Mouse (Mus musculus): ENCODE measurements around the gene Ddc. TPM values are rescaled to one million over a fixed set of nuclear protein-coding genes. Genes with fewer than 3 reads are reported as not detected.

Gene Ddc
- polyA plus RNA-seq, 1 experiment from 2014 or later, result 11.9 TPM

DNA sequence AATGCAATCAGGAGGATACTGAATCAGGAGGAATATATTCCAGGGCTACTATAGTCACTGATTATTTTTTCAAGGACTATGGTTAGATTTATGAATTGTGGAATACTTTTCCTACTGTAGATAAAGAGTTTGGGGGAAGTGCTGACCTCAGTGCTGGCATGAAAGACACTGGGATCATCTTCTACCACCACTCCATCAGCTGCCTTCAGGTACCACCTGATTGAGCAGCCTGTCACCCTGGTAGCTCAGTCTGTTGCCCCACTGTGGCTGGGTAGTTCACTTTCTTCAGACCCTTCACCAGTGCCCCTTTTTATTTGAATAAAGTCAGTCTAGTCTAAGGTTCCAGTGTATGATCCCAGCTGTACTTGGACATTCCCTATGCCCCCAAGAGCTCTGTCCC, 131.2 kb downstream of the Ddc start:
- no peaks in the 10 kb centered on the region for H3K36me3 ChIP-seq (ENCODE audit: control insufficient read depth, insufficient read depth, low read length)
- H3K27ac ChIP-seq (ENCODE audit: low read depth, low read length), result no peak overlapping the region
- H3K9ac ChIP-seq (ENCODE audit: low read depth, low read length), result no peak overlapping the region
- H3K4me3 ChIP-seq (ENCODE audit: low read length), result no peak overlapping the region
- H3K27me3 ChIP-seq (replicated peaks; ENCODE audit: control insufficient read depth, insufficient read depth, low read length), result no peaks in the 10 kb centered on the region
- H3K4me2 ChIP-seq (ENCODE audit: low read length), result no peak overlapping the region
- no peak for ATAC-seq
- H3K4me1 ChIP-seq (ENCODE audit: control insufficient read depth, insufficient read depth, low read depth, low read length), result no peaks in the 10 kb centered on the region
- H3K9me3 ChIP-seq (ENCODE audit: control insufficient read depth, low read length), result no peaks in the 10 kb centered on the region

DNA sequence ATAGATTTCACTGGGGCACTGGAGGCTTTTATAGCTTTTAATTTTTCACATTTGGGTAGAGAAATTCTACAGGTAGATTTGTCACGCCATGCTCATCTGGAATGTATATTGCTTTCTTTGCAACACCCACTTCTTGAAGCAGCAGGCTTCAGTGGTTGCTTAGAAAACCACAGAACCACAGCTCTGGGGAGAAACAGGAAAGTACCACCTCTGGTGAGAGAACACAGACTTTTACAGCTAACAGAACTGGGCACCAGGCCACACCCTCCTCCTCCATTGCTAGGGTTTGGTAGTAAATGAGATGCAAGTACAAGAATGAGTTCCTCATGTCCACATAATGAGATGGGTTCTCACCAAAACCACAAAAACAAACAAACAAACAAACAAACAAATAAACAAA, 131.8 kb downstream of the Ddc start:
- no peaks in the 10 kb centered on the region for H3K36me3 ChIP-seq (ENCODE audit: control insufficient read depth, insufficient read depth, low read length)
- no peaks in the 10 kb centered on the region for H3K9me3 ChIP-seq (ENCODE audit: control insufficient read depth, low read length)
- WGBS, result 87% methylated on average over 1 of the region's 1 CpGs
- no peak overlapping the region for H3K9ac ChIP-seq (ENCODE audit: low read depth, low read length)
- H3K4me1 ChIP-seq (ENCODE audit: control insufficient read depth, insufficient read depth, low read depth, low read length), result no peaks in the 10 kb centered on the region
- ATAC-seq, result no peak
- H3K27me3 ChIP-seq (replicated peaks; ENCODE audit: control insufficient read depth, insufficient read depth, low read length), result no peaks in the 10 kb centered on the region
- no peak overlapping the region for H3K27ac ChIP-seq (ENCODE audit: low read depth, low read length)
- no peak overlapping the region for H3K4me2 ChIP-seq (ENCODE audit: low read length)
- H3K4me3 ChIP-seq (ENCODE audit: low read length), result no peak overlapping the region

DNA sequence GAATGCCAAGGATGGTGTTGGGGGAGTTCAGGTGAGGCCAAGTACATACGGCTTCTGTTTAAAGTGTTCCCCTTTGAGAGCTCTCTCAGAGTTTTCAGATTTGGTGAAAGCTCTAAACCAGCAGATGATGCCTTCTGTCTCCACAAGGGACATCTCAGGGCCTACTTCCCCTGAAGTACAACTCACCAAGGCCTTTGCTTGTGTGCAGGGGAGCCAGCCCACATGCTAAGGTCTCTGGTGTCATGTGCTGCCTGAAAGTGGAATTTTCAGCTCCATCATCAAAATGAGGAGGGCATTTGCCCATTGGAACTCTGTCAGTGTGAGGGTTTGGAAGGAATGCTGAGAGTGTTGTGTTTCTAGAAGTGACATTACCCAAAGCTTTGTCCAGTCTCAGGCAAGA, 132.5 kb downstream of the Ddc start:
- no peaks in the 10 kb centered on the region for H3K36me3 ChIP-seq (ENCODE audit: control insufficient read depth, insufficient read depth, low read length)
- no peaks in the 10 kb centered on the region for H3K4me1 ChIP-seq (ENCODE audit: control insufficient read depth, insufficient read depth, low read depth, low read length)
- H3K4me3 ChIP-seq (ENCODE audit: low read length), result no peak overlapping the region
- H3K9ac ChIP-seq (ENCODE audit: low read depth, low read length), result no peak overlapping the region
- no peaks in the 10 kb centered on the region for H3K27me3 ChIP-seq (replicated peaks; ENCODE audit: control insufficient read depth, insufficient read depth, low read length)
- H3K27ac ChIP-seq (ENCODE audit: low read depth, low read length), result no peak overlapping the region
- WGBS, result 82% methylated on average over 1 of the region's 1 CpGs
- H3K4me2 ChIP-seq (ENCODE audit: low read length), result no peak overlapping the region
- ATAC-seq, result no peak
- no peaks in the 10 kb centered on the region for H3K9me3 ChIP-seq (ENCODE audit: control insufficient read depth, low read length)

Other genes with a start within 250 kb of the Ddc start
- 1.3 and 1.4 TPM in 2 replicates for gene Ikzf1, start 213.1 kb downstream of the Ddc start, polyA plus RNA-seq (2015; fragmentation: Nextera tagmentation; extraction: Ambion mirVana)
- gene Fignl1, start 89.2 kb downstream of the Ddc start, polyA plus RNA-seq (2015; fragmentation: Nextera tagmentation; extraction: Ambion mirVana), result 12.4 and 13.5 TPM in 2 replicates
- 72.7 and 102 TPM in 2 replicates for gene Grb10, start 140.5 kb upstream of the Ddc start, polyA plus RNA-seq (2015; fragmentation: Nextera tagmentation; extraction: Ambion mirVana)

Measured in hindbrain, embryonic 16.5 days (tissue).